Mouse (Mus musculus) E14TG2a.4 (cell line): Measurements from ENCODE around the gene Ndufa11.

Source experiments
- H3K27me3 ChIP-seq: 2 replicates; pipeline ENCODE4 v1.6.1; 2014; ENCODE audit warnings: low read length, control low read depth; ENCODE audit not compliant: insufficient read depth
- H3K36me3 ChIP-seq: 2 replicates; pipeline ENCODE4 v1.6.1; 2014; ENCODE audit warnings: low read length, control low read depth; ENCODE audit not compliant: insufficient read depth
- H3K4me1 ChIP-seq: replicated peaks from 2 replicates; pipeline ENCODE4 v1.6.1; 2014; ENCODE audit warnings: low read depth, low read length, control low read depth
- H3K4me3 ChIP-seq: replicated peaks from 2 replicates; pipeline ENCODE4 v1.5.1; 2014; ENCODE audit warnings: mild to moderate bottlenecking, low read length
- H3K9me3 ChIP-seq: 2 replicates; pipeline ENCODE4 v1.6.1; 2014; ENCODE audit warnings: low read length, control low read depth
- CTCF ChIP-seq: conservative IDR thresholded peaks from 2 replicates; pipeline ENCODE4 v1.5.1; 2014; ENCODE audit warnings: low read length
- NANOG ChIP-seq: IDR thresholded peaks from 2 replicates; pipeline ENCODE4 v1.6.1; 2014; ENCODE audit warnings: borderline replicate concordance, low read length, mixed read lengths
- POU5F1 ChIP-seq: IDR thresholded peaks from 2 replicates; pipeline ENCODE4 v1.6.1; 2014; ENCODE audit warnings: low read length, borderline replicate concordance

The Ndufa11 gene

GRCm38 (mm10) chr17:56727029-56727649, 9.6 kb downstream of the Ndufa11 start:
- peaks cover 73% of the 10 kb centered on the region for H3K4me1 ChIP-seq
- peaks cover 20% of the 10 kb centered on the region for H3K36me3 ChIP-seq
- H3K27me3 ChIP-seq: peaks cover 22% of the 10 kb centered on the region
- no peaks in the 10 kb centered on the region for H3K9me3 ChIP-seq
- H3K4me3 ChIP-seq: peak overlapping the region; percentile 57
- TF ChIP-seq NANOG (no peak), POU5F1 (no peak), CTCF (no peak)

GRCm38 (mm10) chr17:56727659-56728058, 10.1 kb downstream of the Ndufa11 start:
- Histone ChIP-seq H3K4me3 (peak overlapping the region; percentile 57), H3K27me3 (peaks cover 22% of the 10 kb centered on the region), H3K9me3 (no peaks in the 10 kb centered on the region), H3K36me3 (peaks cover 15% of the 10 kb centered on the region), H3K4me1 (peaks cover 68% of the 10 kb centered on the region)
- no peak for TF ChIP-seq NANOG
- no peak for TF ChIP-seq POU5F1
- TF ChIP-seq CTCF: no peak

DNA sequence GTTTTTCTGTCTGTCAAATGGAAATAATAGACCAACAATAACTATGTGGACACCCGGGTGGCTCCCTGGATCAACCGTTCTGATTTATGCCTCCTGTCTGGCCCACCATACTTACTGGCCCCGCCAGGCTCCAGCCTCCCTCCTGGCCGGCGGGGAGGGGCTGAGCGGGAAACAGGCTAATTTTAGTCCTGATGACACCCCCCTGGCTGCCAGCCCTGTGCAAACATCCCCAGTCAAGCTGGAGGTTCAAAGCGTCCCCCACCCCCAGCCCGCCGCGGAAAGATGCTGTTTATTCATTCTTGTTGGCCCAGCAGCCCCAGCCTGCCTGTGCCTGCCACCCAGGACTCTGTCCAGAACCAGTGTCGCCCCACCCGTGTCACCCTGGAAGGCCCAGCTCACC, 10.6 kb downstream of the Ndufa11 start:
- H3K9me3 ChIP-seq: no peaks in the 10 kb centered on the region
- H3K4me3 ChIP-seq: peak overlapping the region; percentile 57
- TF ChIP-seq NANOG: no peak
- TF ChIP-seq CTCF: no peak
- TF ChIP-seq POU5F1: no peak
- peaks cover 67% of the 10 kb centered on the region for H3K4me1 ChIP-seq
- peaks cover 11% of the 10 kb centered on the region for H3K36me3 ChIP-seq
- peaks cover 24% of the 10 kb centered on the region for H3K27me3 ChIP-seq

DNA sequence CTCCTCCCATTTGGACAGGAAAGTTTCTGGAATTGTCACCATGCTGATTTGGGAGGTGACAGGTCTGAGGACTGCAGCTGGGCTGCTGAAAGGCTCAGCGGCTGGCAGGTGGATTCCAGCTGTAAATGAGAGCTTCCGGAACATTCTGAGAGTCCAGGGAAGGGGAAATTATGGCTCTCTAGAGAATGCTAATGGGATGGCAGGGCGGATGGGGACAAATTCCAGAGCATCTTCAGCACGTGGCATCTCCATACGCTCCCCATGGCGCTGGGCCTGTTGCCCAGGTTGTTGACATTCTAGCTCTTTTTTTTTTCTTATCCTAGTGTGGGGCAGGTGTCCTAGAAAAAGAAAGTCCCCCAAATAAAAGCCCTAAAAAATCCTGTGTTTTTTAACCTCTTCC, 11.6 kb downstream of the Ndufa11 start:
- Histone ChIP-seq H3K9me3 (no peaks in the 10 kb centered on the region), H3K4me3 (0 out of 2 replicates have a peak overlapping the region, but pooled peaks have one; percentile 57), H3K4me1 (peaks cover 63% of the 10 kb centered on the region), H3K36me3 (peaks cover under 1% of the 10 kb centered on the region; the same call in 1 of the 2 replicates), H3K27me3 (peaks cover 35% of the 10 kb centered on the region)
- TF ChIP-seq CTCF (no peak), POU5F1 (no peak), NANOG (no peak)

DNA sequence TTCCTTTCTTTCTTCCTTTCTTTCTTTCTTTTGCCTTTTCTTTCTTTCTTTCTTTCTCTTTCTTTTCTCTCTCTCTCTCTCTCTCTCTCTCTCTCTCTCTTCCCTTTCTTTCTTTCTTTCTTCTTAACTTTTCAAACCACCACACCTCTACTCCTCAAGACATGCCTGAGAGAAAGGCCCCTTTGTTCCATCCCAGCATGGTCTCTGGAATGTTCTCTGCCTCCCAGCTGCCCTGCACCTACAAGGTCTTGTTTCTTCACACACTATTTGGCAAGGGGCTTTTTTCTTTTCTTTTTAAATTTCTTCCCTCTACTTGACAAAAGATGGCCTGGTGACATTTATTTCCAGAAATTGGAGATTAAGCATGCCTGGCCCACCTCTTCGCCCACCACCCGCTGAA, 12.1 kb downstream of the Ndufa11 start:
- H3K4me1 ChIP-seq: peaks cover 58% of the 10 kb centered on the region
- peaks cover 40% of the 10 kb centered on the region for H3K27me3 ChIP-seq
- TF ChIP-seq CTCF (no peak), NANOG (no peak), POU5F1 (no peak)
- no peak overlapping the region for H3K4me3 ChIP-seq
- H3K36me3 ChIP-seq: no peaks in the 10 kb centered on the region
- no peaks in the 10 kb centered on the region for H3K9me3 ChIP-seq

DNA sequence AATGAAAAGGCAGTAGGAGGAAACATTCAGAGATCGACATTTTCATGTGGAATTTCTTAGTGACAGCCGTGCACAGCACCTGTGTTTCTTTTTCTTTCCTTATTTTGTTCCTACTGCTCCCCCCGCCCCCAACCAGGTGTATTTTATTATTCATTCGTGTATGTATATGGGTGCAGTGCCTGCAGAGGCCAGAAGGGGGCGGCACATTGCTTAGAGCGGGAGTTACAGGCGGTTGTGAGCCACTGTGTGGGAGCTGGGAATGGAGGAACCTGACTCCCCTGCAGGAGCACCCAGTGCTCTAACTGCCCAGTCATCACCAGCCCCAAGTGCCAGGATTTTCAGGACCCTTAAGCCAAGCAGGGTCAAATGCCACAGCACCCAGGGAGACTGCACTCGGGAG, 19.0 kb downstream of the Ndufa11 start:
- peaks cover 17% of the 10 kb centered on the region for H3K4me1 ChIP-seq
- no peak overlapping the region for H3K4me3 ChIP-seq
- TF ChIP-seq NANOG (no peak), CTCF (peak; percentile 77)

GRCm38 (mm10) chr17:56738221-56738620, 20.7 kb downstream of the Ndufa11 start:
- TF ChIP-seq CTCF: no peak
- TF ChIP-seq POU5F1: no peak
- TF ChIP-seq NANOG: no peak

More for the DNA sequence above, 19.0 kb downstream of the Ndufa11 start:
- no peaks in the 10 kb centered on the region for H3K9me3 ChIP-seq
- H3K27me3 ChIP-seq: peaks cover 70% of the 10 kb centered on the region
- no peaks in the 10 kb centered on the region for H3K36me3 ChIP-seq

DNA sequence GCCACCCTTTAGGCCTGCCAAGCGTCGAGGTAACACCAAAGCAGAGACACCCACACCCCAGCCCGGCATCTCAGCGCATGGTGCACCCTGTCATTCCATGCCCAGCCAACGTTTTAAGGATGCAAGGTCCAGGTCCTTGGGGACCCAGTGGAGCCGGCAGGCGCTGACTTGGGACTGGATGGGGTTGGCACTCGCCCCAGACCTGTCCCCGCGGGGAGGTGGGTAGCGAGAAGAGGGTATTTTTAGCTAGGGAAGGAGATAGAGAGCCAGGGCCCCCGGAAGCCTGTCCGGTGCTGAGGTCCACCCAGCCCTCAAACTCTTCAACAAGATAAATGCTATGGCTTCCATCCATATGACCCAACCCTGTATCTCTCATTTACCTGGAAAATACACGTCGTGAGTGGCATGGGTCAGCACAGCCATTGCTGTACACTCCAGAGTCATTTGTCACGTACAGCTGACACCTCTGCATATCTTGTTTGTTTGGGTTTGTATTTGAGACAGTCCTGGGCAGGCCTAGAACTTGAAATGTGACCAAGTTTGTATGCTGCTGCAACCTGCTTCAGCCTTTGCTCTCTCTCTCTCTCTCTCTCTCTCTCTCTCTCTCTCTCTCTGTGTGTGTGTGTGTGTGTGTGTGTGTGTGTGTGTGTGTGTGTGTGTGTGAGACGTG, 22.7 kb downstream of the Ndufa11 start:
- TF ChIP-seq NANOG: no peak
- TF ChIP-seq POU5F1: no peak
- TF ChIP-seq CTCF: no peak
- H3K4me1 ChIP-seq: peaks cover 21% of the 10 kb centered on the region

More at GRCm38 (mm10) chr17:56738221-56738620, 20.7 kb downstream of the Ndufa11 start:
- H3K9me3 ChIP-seq: no peaks in the 10 kb centered on the region
- H3K36me3 ChIP-seq: no peaks in the 10 kb centered on the region
- H3K27me3 ChIP-seq: peaks cover 64% of the 10 kb centered on the region
- H3K4me3 ChIP-seq: no peak overlapping the region
- peaks cover 15% of the 10 kb centered on the region for H3K4me1 ChIP-seq

GRCm38 (mm10) chr17:56740788-56741160, 23.2 kb downstream of the Ndufa11 start:
- Histone ChIP-seq H3K27me3 (peaks cover 56% of the 10 kb centered on the region), H3K4me1 (peaks cover 21% of the 10 kb centered on the region), H3K4me3 (peak overlapping the region; percentile 74), H3K9me3 (no peaks in the 10 kb centered on the region), H3K36me3 (no peaks in the 10 kb centered on the region)
- TF ChIP-seq CTCF (no peak), NANOG (no peak), POU5F1 (no peak)

More for the DNA sequence above, 22.7 kb downstream of the Ndufa11 start:
- H3K4me3 ChIP-seq: no peak overlapping the region
- no peaks in the 10 kb centered on the region for H3K9me3 ChIP-seq
- no peaks in the 10 kb centered on the region for H3K36me3 ChIP-seq
- H3K27me3 ChIP-seq: peaks cover 58% of the 10 kb centered on the region
